Mouse (Mus musculus) splenic B cell, adult 2 months (primary cell): ENCODE results near the gene Pdlim5.

ENCODE experiments used
- DNase-seq: peaks from one replicate; pipeline ENCODE4 v3.0.0-alpha.2; 2011; ENCODE audit warnings: low read depth, low spot score
- H3K27me3 ChIP-seq: 2 replicates; pipeline ENCODE4 v1.6.1; 2012; ENCODE audit warnings: mild to moderate bottlenecking, low read length, moderate library complexity, mixed read lengths; ENCODE audit not compliant: control insufficient read depth, poor library complexity, insufficient read depth, severe bottlenecking
- H3K36me3 ChIP-seq: 2 replicates; pipeline ENCODE4 v1.6.1; 2012; ENCODE audit warnings: mild to moderate bottlenecking, low read length, moderate library complexity, mixed read lengths; ENCODE audit not compliant: control insufficient read depth, poor library complexity, insufficient read depth, severe bottlenecking

Gene Pdlim5

GRCm38 (mm10) chr3:142424134-142424533 is 28.6 kb upstream of the Pdlim5 start:
- Histone ChIP-seq H3K27me3 (no peaks in the 10 kb centered on the region), H3K36me3 (no peaks in the 10 kb centered on the region)
- no peak for DNase-seq

GRCm38 (mm10) chr3:142423501-142423917 is 28.0 kb upstream of the Pdlim5 start:
- Histone ChIP-seq H3K27me3 (no peaks in the 10 kb centered on the region), H3K36me3 (no peaks in the 10 kb centered on the region)
- no peak for DNase-seq

DNA sequence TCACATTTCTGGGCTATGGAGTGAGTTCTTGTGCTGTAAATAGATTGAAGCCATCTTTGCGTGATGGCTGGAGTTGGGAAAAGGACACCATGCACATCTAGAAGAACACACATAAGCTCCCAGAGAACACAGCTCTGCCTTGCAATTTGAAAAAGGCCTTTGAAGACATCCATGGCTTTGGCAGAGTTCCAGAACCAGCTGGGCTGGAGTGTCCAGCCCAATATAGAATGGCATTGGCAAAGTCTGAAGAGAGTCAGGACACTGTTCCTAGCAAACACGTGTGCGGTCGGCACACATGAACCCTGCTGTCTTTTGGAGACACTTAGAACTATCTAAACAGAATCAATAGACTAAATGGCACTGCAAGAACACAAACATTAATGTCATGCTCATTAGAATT is 26.7 kb upstream of the Pdlim5 start:
- Histone ChIP-seq H3K27me3 (no peaks in the 10 kb centered on the region), H3K36me3 (no peaks in the 10 kb centered on the region)
- no peak for DNase-seq

DNA sequence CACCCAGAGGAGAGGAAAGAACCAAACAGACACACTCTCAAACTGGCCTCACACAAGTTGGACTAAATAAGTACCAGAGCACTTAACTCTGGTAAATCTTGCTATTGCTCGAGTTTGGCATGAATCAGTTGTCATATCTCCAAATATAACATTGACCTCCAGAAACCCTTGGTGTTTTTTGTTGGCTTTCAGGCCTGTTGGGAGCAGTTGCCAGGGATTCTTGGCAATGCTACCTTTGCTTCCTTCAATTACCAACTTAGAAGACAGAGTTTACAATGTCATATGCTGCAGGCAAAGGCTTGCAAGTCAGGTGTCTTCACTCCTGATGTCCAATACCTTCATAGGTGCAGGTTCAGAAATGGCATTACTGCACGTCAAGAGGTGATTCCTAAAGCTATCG is 26.0 kb upstream of the Pdlim5 start:
- no peak for DNase-seq
- no peaks in the 10 kb centered on the region for H3K27me3 ChIP-seq

DNA sequence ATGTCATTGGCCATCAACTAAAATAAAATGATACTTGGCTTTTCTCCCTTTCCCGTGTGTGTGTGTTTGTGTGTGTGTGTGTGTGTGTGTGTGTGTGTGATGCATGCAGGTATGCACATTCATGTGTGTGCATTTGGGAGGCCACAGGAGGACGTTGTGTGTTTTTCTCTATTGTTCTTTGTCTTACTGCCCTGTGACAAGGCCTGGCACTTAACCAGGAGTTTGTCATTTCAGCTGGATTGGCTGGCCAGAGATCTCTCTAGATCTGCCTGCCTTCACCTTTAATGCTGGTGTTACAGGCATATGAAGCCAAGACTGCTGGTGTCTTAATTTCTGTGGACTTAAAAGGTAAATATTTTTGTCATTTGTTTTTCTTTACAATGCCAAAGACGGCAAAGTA is 22.5 kb upstream of the Pdlim5 start:
- Histone ChIP-seq H3K36me3 (no peaks in the 10 kb centered on the region), H3K27me3 (no peaks in the 10 kb centered on the region)
- no peak for DNase-seq

More for the DNA sequence above, 26.0 kb upstream of the Pdlim5 start:
- H3K36me3 ChIP-seq = no peaks in the 10 kb centered on the region

GRCm38 (mm10) chr3:142413345-142413885 is 17.9 kb upstream of the Pdlim5 start:
- Histone ChIP-seq H3K27me3 (no peaks in the 10 kb centered on the region), H3K36me3 (no peaks in the 10 kb centered on the region)
- no peak for DNase-seq

DNA sequence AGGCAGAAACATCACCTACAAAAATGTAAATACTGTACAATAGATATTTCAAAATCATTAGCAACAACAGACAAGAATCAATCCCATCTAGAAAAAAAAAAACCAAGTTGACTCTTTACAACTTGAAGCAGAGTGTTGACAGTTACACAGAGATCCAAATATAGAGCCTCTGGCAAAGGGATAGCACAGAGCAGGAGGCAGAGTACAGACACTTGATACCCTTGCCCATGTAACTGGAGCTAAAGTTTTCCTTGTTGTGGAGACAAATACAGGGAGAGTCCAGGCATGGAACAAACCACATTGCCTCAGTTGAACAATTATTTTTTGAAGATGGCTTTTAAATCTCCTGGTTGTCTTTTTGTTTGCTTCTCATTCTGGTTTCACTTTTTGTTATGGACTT is 15.4 kb upstream of the Pdlim5 start:
- no peak for DNase-seq
- Histone ChIP-seq H3K36me3 (no peaks in the 10 kb centered on the region), H3K27me3 (no peaks in the 10 kb centered on the region)

DNA sequence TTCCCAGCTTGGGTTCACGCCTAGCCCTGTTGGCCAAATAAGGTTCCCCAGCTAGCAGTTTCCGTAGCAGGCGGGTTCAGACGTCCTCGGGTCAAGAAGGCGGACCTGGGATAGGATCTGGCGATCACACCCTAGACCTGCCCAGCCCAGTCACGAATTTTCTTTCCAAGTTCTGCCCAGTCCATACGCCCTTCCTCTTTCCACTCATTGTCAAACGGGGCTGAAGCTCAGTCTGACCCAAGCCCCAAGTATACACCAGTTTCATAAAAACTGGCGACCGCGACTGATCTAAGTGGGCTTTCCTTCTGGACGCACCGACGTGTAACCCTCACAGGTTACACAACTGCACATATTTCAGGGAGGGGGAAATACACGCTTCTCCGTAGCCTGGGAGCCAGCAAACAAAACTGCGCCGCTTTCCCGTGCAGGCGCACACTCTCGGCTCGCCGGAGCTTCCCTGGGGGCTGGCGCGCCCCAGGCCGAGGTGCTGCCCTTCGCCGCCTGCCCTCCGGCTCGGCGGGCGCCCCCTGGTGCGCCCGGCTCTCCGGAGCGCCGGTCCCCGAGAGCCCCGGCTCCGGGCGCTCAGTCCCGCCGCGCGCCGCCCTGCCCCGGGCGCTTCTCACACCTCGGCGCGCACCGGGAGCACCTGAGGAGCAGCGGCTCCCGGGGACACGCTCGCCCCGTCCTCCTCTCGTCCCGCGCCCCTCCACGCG is 544 bp downstream of the Pdlim5 start:
- no peaks in the 10 kb centered on the region for H3K27me3 ChIP-seq
- peak; percentile 73 for DNase-seq

GRCm38 (mm10) chr3:142394000-142394411 is 1.5 kb downstream of the Pdlim5 start:
- Histone ChIP-seq H3K36me3 (no peaks in the 10 kb centered on the region), H3K27me3 (no peaks in the 10 kb centered on the region)
- peak; percentile 19 for DNase-seq

More for the DNA sequence above, 544 bp downstream of the Pdlim5 start:
- H3K36me3 ChIP-seq = no peaks in the 10 kb centered on the region

DNA sequence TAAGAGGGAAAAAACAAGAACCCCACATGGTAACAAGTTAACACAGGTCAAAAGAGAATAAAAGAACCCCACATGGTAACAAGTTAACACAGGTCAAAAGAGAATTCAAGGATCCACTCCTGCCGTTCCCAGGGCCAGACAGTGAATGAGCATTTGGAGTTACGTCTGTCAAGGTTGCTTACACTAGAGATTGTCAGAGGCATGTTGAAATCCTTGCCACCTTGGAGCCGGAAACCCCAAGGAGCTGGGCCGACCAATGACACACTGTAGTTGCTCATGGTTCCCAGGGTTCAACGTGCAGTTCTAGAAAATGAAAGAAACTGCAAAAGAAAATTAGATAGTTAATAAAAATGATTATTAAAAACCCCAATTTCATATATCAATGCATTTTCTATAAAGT is 4.0 kb downstream of the Pdlim5 start:
- DNase-seq = no peak
- no peaks in the 10 kb centered on the region for H3K27me3 ChIP-seq
- H3K36me3 ChIP-seq = no peaks in the 10 kb centered on the region

DNA sequence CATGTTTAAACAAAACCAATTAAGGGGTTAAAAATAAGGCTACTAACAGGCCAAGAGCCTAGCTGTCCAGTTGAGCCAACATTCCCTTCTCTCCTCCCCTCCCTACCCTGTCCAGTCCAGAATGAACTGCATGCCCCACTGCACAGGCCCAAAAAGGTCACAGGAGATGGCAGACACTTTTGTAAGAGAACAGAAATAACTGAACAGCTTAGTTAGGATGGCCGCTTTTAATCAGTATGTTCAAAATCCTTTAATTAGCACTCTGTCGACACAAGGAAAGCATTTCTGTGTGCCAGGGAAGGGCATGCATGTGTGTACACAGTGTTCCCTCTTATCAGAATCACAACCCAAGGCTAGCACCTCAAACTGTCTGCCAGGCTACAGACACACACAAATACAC is 5.2 kb downstream of the Pdlim5 start:
- DNase-seq = no peak
- Histone ChIP-seq H3K27me3 (no peaks in the 10 kb centered on the region), H3K36me3 (no peaks in the 10 kb centered on the region)

DNA sequence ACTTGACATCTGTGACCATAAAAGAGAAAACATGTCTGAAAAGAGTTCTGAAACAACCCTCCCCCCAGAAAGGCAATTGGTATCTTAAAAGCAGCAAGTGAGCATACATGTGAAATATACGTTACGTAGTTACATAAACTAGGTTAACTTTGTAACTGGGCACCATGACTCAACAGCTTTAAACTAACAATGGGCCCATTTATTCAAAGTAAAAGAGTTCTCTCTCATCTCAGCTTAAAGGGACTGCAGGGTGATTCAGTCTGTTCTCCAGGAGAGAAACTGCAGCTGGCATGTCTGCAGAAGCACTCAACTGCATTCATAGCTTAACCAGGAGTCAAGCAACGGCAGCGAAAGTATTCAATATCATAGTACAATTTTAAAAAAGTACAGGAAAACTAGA is 7.3 kb downstream of the Pdlim5 start:
- no peak for DNase-seq
- no peaks in the 10 kb centered on the region for H3K36me3 ChIP-seq
- H3K27me3 ChIP-seq = no peaks in the 10 kb centered on the region

GRCm38 (mm10) chr3:142386505-142386904 is 9.0 kb downstream of the Pdlim5 start:
- no peak for DNase-seq
- Histone ChIP-seq H3K27me3 (no peaks in the 10 kb centered on the region), H3K36me3 (no peaks in the 10 kb centered on the region)

- no peaks in the 10 kb centered on the region for H3K27me3 ChIP-seq
- no peaks in the 10 kb centered on the region for H3K36me3 ChIP-seq
- DNase-seq = no peak
Observed at GRCm38 (mm10) chr3:142385690-142386089, 9.8 kb downstream of the Pdlim5 start.

DNA sequence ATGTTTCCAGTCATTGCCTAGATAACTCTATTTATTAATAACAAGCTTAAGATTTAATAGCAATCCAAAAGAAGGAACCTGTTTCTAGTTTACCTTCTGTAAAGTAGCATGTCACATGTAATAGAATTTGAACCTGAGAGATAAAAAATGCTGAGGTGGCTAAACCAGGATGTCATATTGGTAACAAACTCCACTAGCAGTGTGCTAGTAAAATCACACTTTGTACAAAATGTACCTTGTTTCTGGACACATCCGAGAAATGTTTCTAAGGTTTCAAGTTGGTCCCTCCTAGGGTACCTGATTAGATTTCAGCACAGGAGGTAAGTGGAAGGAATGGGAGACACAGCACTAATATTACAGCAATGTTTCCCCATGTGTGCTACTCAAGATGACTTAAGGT is 18.9 kb downstream of the Pdlim5 start:
- Histone ChIP-seq H3K27me3 (no peaks in the 10 kb centered on the region), H3K36me3 (no peaks in the 10 kb centered on the region)
- DNase-seq = no peak

- H3K27me3 ChIP-seq = no peaks in the 10 kb centered on the region
Observed at GRCm38 (mm10) chr3:142375106-142375505, 20.4 kb downstream of the Pdlim5 start.

More at GRCm38 (mm10) chr3:142375106-142375505, 20.4 kb downstream of the Pdlim5 start:
- no peak for DNase-seq
- H3K36me3 ChIP-seq = no peaks in the 10 kb centered on the region
